Mouse (Mus musculus) mature B cell (primary cell): ENCODE data around the gene Mcu.

ENCODE experiments used
- in situ Hi-C: fragments of 300-500 bp; cut with MboI; formaldehyde crosslinking; loops from 2 replicates; pipeline ENCODE4 v1.14.3; 2019

Gene Mcu

DNA sequence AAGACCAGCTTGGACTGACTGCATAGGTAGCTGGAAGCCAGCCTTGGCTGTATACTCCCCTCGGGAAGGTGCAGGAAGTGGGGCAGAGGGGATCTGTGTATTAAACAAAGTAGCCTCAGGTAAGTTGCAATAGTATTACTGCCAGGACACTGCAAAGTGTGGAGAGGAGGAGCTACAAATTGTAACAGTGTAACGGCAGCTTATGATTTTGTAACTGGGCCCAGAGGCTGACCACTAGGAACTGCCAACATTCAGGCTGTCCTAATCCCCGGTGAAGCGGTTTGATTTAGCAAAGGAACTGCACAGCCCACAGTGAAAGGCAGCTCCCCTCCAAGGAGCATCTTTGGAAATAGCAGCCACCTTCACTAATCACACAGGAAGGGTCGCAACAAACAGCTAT, 3.2 kb downstream of the Mcu start:
- in situ Hi-C loops, result no loop called here

DNA sequence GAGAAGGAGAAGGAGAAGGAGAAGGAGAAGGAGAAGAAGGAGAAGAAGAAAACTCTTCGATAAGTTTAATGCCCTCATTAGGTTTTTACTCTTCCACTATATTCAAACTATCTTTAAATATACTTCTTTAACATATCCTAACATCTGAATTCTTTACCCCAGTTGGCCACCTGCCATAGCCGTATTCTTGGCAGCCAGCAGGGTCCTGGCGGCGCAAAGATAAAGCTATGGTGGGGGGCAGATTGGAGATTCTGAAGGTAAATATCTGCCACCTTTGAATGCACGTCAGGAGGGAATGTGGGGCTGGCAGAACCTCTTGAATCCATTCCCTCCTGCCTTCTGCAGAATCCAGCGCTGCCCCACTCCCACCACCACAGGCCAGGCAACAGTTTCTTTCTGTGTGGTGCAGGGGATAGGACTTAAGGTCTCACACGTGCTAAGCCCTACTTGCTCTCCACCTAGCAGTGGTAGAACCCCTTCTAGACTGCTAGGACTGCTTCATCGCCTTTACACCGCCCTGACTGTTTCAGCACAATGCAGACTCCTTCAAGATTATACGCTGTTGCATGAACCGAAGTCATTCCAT, 11.5 kb downstream of the Mcu start:
- in situ Hi-C loops, result no loop called here

DNA sequence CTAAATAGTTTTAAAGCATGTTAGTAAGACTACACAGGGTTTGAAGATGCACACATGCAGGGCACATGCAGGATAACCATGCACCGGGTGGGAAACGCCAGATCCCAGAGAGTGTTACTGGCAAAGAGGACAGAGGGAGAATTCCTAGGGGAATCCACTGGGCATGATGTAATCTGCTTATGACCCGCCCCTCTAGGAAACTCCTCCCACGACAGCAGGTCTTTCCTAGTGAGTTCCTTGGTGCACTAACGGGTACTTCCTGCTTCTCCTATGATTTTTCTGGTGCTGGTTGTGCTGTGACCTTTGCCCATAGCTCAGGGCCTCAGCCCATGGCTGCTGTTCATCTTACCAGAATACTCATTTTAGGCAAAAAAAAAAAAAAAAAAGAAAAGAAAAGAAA, 12.6 kb downstream of the Mcu start:
- in situ Hi-C loops, result no loop called here

DNA sequence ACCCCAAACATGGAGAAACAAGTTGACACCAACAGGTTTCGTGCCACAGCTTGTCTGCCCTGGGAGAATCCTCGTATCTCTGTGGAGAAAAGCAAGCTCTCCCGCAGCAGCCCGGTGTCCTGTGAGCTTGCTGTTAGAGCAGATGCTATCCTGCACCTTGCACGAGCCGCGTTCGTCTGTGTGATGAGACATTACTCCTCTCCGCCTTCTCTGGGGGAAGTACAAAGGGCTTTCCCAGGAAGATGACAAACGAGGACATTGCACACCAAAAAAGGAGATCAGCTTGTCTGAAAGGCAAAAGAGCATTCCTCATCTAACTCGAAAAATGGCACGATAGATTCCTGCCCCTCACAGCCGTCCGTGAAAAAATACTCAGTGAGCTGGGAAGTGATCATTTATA, 13.6 kb downstream of the Mcu start:
- in situ Hi-C loops, result no loop called here

DNA sequence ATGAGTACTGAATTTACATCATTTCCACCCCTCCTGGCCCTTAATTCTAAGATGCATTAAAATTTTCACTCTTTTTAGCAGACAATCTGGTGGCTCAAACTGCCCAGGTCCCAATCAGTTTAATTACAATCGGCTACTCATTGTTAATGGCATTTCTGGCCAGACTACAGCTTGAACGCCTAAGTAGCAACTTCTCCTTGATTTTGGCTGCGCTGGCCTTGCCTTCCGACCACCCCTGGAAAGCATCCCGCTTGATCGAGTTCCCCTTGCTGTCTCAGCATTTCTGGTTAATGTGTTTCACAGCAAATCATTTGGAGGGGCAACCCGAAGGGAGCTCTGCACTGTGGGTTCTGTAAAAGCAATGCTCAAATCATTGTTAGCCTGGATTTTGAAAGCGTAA, 14.4 kb downstream of the Mcu start:
- in situ Hi-C loops, result no loop called here

DNA sequence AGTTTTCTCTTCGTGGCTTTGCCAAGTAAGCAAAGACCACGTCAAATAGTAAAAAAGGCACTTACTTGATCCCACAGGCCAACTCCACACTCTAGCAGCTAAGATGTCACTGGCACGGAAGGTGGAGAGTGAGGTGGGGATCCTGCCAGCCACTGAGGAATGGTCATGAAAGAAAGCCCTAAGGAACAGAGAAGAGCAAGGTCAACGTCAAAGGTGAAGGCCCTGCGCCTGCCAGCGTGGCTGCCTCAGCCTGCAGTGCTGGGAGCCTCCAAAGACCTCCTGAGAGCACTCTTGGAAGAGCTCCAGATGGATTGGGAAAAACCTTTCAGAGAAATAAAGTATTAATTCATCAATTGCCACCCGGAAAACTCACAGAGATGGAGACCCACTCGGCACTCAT, 16.0 kb downstream of the Mcu start:
- in situ Hi-C loops, result no loop called here

DNA sequence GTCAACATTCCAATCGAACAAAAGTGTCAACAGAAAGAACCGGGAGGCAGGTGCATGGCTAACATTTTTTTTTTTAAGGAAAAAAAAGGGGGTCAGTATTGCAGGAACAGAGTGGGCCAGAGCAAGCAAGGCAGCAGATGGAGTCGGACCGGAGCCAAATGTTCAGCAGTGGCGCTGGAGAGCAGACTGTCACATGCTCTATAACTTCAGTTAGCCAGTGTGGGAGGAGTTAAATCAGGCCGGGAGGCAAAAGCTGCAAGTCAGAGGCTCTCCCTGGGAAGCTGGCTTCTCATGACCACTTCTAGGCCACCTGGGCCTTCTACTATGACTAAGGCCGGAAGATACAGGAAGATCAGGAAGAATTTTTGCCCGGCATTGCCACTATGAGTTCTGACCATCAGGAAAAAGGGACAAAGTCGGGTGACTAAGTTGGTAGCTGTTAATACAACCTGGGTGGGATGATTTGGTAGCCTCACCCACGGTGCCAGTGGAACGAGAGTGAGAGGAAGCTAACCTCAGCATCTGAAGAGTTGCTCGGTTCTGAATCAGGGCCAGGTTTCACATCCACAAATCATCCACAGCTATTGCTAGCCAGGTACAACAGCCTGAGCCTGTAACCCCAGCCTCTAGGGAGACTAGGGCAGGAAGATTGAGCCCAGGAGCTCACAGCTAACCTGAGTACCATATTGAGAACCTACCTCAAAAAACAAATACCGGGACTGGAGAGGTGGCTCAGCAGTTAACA, 22.5 kb downstream of the Mcu start:
- in situ Hi-C loops, result no loop called here

DNA sequence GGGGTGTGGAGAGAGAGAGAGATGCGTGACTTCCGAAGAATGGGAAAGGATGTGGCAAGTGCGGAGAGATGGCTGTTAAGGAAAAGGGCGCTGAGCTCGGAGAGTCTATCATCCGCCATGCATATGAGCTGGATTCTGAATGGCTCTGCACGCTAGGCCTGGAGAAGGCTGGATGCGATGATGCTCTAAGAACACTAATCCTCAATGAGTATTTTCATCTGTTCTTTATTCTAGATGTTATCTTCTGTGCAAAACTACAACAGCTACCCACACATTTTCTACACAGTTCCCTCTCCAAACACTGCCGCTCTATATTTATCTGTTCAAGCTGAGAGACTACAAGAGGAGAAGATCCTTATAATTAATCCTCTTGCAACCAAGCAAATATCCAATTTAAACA, 25.9 kb downstream of the Mcu start:
- in situ Hi-C loops, result no loop called here

DNA sequence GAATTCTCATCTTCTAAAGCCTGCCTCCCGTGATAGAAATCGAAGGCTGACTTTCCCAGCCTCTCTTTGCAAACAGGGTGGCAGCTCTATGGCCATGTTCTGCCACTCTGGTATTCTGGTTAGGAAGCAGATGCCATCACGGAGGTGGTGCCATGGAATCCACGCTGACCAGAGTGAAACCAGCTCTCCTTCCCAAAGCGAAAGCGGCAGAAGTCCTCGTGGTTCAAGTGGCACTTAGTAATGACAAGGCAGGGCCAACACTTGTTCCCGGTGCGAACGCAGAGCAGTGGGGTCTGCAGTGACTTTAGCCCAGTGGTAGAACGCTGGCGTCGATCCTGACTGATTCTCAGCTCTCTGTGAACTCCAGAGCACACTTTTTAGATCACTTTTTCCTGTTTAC, 26.6 kb downstream of the Mcu start:
- in situ Hi-C loops, result no loop called here

DNA sequence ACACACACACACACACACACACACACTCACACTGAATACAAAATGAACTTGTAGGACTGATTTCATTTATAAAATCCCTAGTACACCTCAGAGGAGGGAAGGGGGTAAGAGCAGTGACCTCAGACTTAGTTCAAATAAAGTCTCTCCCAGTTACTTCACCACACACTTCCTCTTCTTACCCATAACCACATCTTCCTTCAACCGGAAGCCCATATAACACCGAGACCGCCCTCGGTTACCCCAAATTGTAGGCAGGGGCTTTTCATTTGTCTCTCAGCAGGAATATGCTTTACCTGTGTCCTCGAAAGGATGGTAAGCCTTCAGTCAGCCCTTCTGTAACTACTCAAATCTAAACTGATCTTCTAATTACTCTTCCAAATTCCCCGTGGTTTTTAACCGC, 27.1 kb downstream of the Mcu start:
- in situ Hi-C loops, result no loop called here

DNA sequence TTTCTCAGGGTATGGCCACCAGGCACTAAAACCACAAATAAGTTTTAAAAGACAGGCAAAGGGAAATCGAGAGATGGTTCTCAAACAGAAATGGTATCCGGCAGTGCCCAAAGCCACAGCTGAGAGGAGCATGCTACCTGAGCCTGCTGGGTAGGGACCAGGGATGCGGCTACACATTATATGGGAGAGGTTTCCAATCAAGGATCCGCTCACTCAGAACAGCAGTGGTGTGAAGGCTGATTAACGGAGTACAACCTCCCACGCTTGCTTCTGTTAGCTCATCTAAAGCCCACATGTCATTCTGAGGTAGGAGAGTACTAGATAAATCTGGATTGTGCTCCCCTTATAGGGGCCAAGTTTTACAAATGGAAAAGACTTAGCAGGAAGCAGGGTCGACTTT, 28.4 kb downstream of the Mcu start:
- in situ Hi-C loops, result no loop called here

DNA sequence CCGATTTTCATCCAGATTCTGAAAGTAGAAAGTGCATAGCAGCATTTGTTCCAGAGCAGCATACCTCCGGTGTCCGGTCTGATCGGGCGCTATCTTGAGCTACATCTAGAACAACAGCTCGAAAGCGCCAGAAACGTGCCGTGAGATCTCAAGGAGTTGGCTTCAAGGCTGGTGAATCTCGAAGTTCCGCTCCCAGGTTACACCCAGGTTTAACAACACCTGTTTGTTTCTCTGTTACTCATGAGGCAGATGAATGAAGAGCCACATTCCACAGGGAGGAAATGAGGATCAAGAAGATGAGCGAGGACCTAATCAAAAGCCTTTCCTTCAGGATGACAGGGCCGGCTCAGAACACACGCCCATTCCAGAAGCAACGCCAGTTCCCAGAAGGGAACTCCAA, 29.7 kb downstream of the Mcu start:
- in situ Hi-C loops, result no loop called here

DNA sequence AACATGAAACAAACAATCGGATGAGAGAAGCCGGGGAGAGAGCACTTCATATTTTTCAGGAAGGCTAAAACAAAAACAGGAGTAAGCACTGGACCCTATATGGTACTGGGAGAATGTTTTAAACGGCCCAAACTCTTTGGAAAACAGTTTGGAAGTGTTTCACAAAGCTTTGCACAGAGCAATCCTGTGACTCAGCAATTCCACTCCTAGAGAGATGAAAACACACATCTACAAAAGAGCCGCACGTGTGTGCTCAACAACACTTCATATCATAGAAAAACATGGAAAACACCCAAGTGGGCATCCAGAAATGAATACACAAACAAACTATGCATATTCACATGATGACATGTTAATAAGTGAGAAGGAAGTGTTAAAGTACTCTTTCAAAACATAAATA, 30.9 kb downstream of the Mcu start:
- in situ Hi-C loops, result no loop called here

DNA sequence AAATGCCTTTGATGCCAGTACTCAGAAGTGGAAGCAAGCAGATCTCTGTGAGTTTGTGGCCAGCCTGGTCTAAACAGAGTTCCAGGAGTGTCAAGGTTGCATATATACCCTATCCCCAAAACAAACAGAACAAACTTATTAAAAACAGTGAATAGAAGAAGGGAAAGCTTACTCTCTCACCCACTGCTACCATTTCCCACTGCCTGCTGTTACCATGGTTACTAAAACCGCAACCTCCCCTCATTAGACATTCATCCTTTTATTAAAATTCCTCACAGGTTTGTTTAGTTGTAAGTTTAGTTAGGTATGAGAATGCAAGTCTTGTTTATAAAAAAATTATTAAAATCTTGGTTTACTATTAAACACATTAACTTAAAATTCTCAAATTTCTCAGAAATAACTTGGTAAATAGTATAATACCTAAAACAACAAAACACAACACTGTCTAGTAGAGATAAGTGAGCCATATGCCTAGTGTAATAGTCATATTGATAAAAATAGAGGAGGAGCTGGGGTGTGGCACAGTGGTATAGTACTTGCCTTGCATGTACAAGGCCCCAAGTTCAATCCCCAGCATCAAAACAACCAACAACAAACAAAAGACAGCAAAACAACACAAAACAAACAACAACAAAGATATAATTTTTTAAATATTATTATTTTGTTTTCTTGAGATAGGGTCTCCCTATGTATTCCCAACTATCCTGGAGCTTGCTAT, 34.5 kb downstream of the Mcu start:
- in situ Hi-C loops, result no loop called here

DNA sequence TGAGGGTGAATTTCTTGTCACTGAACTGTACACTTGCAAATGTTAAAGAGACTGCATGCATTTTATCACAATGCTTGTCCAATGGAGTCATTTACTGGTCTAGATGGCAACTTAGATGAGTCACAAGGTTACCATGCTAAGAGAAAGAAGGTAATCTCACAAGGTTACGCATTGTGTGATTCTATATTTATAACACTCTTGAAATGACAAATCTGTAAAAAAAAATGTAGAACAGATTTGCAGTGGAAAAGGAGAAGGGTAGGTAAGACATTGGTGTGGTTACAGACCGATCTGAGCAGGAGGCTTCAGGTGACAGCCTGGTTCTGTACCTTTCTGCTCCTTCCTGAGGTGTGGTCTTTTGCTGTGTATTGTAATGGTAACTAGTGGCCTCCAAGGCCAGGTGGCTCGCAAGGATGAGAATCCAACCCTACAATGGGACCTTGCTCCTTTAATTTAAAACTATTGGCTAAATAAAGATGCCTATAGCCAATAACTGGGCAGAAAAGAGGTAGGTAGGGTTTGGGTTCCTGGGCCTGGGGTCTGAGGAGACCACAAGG, 35.8 kb downstream of the Mcu start:
- in situ Hi-C loops, result no loop called here

DNA sequence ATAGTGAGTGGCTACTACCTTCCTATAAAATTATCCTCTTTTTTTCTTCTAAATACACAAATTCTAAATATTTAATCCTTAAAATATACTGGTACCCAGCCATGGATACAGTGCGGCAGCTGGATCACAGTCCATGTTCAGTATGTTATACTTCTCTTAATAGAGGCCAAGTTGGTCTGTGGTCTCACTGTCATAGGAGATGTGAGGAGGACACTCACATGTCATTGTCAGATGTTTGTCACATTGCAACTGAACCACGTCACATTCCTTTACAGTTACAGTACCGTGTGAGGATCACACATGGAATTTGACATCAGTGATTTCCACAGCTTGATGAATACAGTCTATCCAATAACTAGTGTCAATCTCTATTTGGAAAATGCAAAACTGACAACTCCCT, 36.8 kb downstream of the Mcu start:
- in situ Hi-C loops, result no loop called here

DNA sequence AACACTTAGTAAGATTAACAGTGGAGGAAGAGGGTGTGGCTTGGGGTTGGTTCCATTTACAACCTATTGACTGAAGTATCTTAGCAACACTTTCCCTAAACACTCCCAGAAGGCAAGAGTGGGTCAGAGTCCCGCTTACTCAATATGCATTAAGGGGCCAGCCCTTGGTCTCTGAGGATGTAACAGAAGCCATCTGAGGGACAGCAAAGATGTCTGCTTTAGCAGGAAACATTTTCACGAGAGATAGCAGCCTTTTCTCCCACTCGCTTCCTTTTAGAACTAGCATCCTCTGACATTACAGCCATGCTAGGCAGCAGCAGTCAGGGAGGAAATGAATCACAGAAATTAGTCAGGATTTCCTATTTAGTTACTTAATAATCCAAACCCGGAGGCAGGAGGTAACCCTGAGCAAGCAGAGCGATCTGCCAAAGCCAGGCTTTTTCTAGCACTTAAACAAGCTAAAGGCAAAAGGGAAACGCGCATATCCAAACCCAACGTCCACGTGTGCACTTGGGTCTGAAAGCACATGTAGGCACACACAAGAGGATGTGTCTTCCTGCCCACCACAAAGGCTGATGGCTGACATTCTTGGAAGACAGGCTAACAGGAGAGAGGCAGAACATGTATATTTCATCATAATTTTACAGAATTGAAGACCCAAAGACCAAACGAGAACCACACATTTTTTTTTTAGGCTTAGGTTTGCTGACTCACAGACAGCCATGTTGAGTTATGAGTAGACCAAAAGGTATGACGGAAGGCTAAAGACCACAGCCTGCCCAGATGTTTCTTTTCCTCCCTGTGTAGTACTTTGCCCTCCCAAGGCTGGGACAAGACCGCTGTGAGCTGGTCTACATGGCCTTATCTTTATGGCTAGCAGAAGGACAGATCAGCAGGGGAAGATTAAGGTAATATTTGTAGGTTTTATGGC, 38.4 kb downstream of the Mcu start:
- in situ Hi-C loops, result no loop called here

DNA sequence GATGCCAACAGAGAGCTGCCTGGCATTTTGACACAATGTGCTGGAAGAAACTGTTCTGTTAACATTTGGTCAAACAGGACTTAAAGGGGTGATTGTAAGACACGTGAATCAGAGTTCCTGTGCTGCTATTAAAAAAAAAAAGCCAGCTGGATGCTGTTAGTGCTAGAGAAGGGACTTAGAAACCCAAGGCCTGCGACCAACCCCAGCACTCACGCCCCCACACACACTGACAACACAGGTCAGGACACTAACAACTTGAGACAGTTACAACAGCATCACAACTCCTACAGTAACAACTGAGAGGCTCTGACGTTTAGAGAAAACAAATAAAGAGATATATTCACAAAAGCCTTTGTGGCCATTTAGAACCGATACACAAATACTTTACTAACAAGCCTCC, 40.2 kb downstream of the Mcu start:
- in situ Hi-C loops, result no loop called here

DNA sequence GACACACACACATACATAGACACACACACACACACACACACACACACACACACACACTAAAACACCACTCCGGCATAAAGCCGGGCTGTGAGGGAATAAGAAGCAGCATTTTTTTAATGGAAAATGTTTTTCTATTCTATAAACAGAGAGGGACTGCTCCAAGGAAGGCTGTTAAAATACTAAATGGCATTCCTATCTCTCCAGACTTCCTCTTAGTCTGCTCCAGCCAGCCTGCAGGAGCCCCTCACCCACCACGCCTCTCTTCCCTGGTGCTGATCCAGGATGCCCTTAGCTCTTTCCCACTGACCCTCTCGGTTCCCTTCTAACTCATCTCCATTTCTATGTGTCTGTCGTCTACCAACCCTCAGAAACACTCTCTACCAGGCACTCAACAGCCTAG, 44.5 kb downstream of the Mcu start:
- in situ Hi-C loops, result no loop called here

DNA sequence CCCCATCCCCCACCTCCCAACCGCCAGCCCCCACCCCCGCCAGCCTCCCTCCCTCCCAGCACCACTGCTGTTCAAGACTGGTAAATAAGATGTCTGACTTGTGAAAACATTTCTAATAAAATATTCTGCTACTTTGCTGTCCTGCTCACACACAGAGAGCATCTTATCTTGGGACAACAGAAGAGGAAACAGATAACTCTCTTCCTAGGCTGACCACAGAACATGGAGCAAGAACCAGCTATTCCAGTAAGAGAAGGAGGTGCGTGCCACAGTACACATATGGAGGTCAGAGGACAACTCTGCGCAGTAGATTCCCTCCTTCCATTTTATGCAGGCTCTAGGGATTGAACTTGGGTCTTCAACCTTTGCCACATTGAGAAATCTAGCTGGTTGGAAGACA, 45.2 kb downstream of the Mcu start:
- in situ Hi-C loops, result no loop called here

DNA sequence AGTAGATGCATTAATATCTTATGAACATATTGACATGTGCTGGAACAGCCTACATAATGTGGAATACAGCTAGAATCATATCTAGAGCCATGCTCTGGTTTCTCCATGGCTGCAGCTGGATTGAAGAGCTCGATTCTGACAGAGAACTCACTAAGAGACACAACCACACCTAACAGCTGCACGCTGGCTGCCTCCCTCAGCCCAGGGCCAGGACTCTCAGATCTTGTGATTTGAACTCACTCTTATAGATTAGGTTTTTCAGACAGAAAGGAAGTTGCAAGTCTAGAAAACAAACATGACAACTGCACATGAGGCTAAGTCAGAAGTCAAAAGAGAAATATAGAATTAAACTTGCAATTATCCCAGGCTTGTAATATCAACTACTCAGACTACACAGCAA, 45.7 kb downstream of the Mcu start:
- in situ Hi-C loops, result no loop called here

DNA sequence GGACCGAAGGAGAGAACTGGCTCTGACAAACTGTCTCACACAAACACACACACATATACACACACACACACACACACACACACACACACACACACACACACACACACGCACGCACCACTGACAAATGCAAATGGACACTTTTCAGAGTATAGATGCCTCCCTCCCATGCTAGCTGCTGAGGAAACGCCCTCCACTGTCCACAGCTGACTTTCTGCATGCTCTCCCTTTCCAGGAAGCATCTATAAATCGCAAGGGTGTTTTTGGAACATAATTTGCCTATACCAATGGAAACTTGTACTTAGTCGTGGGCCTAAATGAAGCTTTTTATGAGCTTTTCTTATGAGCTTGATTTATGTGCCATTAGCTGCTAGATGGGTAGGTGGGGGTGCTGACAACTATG, 46.1 kb downstream of the Mcu start:
- in situ Hi-C loops, result no loop called here
